13 mouse cellular contexts compared by ENCODE assay signal in the genomic region with DNA sequence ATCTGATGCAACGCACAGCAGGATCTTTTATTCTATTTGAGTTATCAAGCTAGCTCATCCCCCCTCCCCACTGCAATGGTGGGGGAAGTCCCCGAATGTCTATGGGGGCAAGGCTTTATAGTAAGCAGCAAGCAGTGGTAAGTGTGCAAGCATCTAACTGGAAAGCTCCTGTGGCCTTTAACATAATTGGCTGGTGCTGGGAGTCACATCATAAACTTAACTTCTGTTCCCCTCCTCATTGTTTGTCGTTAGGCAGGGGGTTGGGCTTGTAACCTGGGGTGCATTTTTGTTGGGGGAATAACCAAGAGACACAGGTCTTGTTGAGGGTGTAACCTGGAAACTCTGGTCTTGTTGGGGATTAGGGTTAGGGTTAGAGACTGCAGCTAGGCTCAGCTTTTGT. TPM values are rescaled to one million over a fixed set of nuclear protein-coding genes. Genes with fewer than 3 reads are reported as not detected.
A peak's percentile ranks its signal among the peaks of the same experiment; 100 is the strongest.
DNase-seq lines count a peak whose midpoint lies in the region; ATAC-seq and TF ChIP-seq lines count a peak whose summit lies in the region.
"Had no signal": no experiment of that assay in that cellular context is flagged by ENCODE, and none has a peak within 500 bp of the region (broad histone marks: within the 10 kb centered on the region; RNA-seq: fewer than 3 reads in every experiment).

No protein-coding gene starts in this region.

- no peak for DNase-seq in embryonic facial prominence, embryonic 10.5 days (ENCODE audit: low spot score)
- DNase-seq in lung, embryonic 14.5 days: no peak
- no peak for DNase-seq in lung, postnatal 14 days
- peak; percentile 24 for DNase-seq in splenic B cell, adult 2 months (ENCODE audit: low read depth, low spot score)
- no peak for DNase-seq in spleen, postnatal 36 days (ENCODE audit: low spot score in 2 of 2)
- DNase-seq in frontal cortex, postnatal 36 days (ENCODE audit: low spot score in 2 of 2): no peak
- DNase-seq: adrenal gland, postnatal 14 days; cerebellum, adult 18-20 months; liver, embryonic 13.5 days; retina, postnatal 1 day had no signal

- ATAC-seq in embryonic facial prominence, embryonic 12.5 days (ENCODE audit: insufficient number of reproducible peaks, insufficient read depth, low FRiP score, low TSS enrichment): no peak
- ATAC-seq in lung, embryonic 14.5 days (ENCODE audit: insufficient read depth): no peak
- ATAC-seq in inflammation-experienced regulatory T-cells, adult 6 months: peak; percentile 16
- ATAC-seq: intestine, embryonic 16.5 days had no signal

- H3K4me2 ChIP-seq in embryonic facial prominence, embryonic 12.5 days (replicated peaks): peak overlapping the region; percentile 89; the same call in 1 of the 2 replicates
- peak overlapping the region; percentile 81 for H3K4me2 ChIP-seq in lung, embryonic 14.5 days
- H3K4me2 ChIP-seq: liver, embryonic 13.5 days had no signal

- no peak overlapping the region for H3K9ac ChIP-seq in embryonic facial prominence, embryonic 12.5 days
- H3K9ac ChIP-seq in lung, embryonic 14.5 days: no peak overlapping the region; the same call in 1 of the 2 replicates
- H3K9ac ChIP-seq: liver, embryonic 13.5 days had no signal

- no peaks in the 10 kb centered on the region for H3K27me3 ChIP-seq in embryonic facial prominence, embryonic 12.5 days
- H3K27me3 ChIP-seq in embryonic facial prominence, embryonic 10.5 days (replicated peaks; ENCODE audit: low read depth, poor library complexity, severe bottlenecking): peaks cover 4% of the 10 kb centered on the region; the same call in 1 of the 2 replicates
- H3K27me3 ChIP-seq in lung, embryonic 14.5 days (ENCODE audit: insufficient read depth, low read length): no peaks in the 10 kb centered on the region
- H3K27me3 ChIP-seq in splenic B cell, adult 2 months (ENCODE audit: control insufficient read depth, insufficient read depth, low read length, poor library complexity, severe bottlenecking): no peaks in the 10 kb centered on the region

- peaks cover 20% of the 10 kb centered on the region for H3K4me1 ChIP-seq in embryonic facial prominence, embryonic 12.5 days
- peaks cover 66% of the 10 kb centered on the region for H3K4me1 ChIP-seq in embryonic facial prominence, embryonic 10.5 days
- peaks cover 52% of the 10 kb centered on the region for H3K4me1 ChIP-seq in lung, embryonic 14.5 days (ENCODE audit: insufficient read depth)

- TF ChIP-seq CTCF in lung, embryonic 14.5 days (IDR thresholded peaks at IDR 0.05; ENCODE audit: low read depth): no peak

- H3K27ac ChIP-seq in embryonic facial prominence, embryonic 12.5 days: no peak overlapping the region
- H3K27ac ChIP-seq in embryonic facial prominence, embryonic 10.5 days (replicated peaks): no peak overlapping the region
- H3K27ac ChIP-seq in lung, embryonic 14.5 days (ENCODE audit: low read depth): no peak overlapping the region
- H3K27ac ChIP-seq: liver, embryonic 13.5 days had no signal

- no peaks in the 10 kb centered on the region for H3K36me3 ChIP-seq in embryonic facial prominence, embryonic 12.5 days
- H3K36me3 ChIP-seq in embryonic facial prominence, embryonic 10.5 days (replicated peaks): peaks cover 2% of the 10 kb centered on the region
- no peaks in the 10 kb centered on the region for H3K36me3 ChIP-seq in lung, embryonic 14.5 days (ENCODE audit: insufficient read depth)
- H3K36me3 ChIP-seq in splenic B cell, adult 2 months (ENCODE audit: control insufficient read depth, insufficient read depth, low read length, poor library complexity, severe bottlenecking): peaks cover 7% of the 10 kb centered on the region; the same call in 1 of the 2 replicates
- H3K36me3 ChIP-seq: liver, embryonic 13.5 days had no signal

- H3K4me3 ChIP-seq in embryonic facial prominence, embryonic 12.5 days: no peak overlapping the region
- no peak overlapping the region for H3K4me3 ChIP-seq in embryonic facial prominence, embryonic 10.5 days
- H3K4me3 ChIP-seq in lung, embryonic 14.5 days (ENCODE audit: low read depth, low read length): no peak overlapping the region
- H3K4me3 ChIP-seq: liver, embryonic 13.5 days had no signal

- H3K9me3 ChIP-seq in embryonic facial prominence, embryonic 12.5 days: no peaks in the 10 kb centered on the region
- H3K9me3 ChIP-seq in embryonic facial prominence, embryonic 10.5 days: no peaks in the 10 kb centered on the region
- no peaks in the 10 kb centered on the region for H3K9me3 ChIP-seq in lung, embryonic 14.5 days (ENCODE audit: low read depth, low read length)
- H3K9me3 ChIP-seq: liver, embryonic 13.5 days had no signal

- WGBS in embryonic facial prominence, embryonic 12.5 days: 30% methylated on average over 3 of the region's 3 CpGs
- WGBS in embryonic facial prominence, embryonic 10.5 days: 29% methylated on average over 3 of the region's 3 CpGs
- WGBS in lung, embryonic 14.5 days: 41% methylated on average over 3 of the region's 3 CpGs

RNA-seq across cellular contexts. Expression of a gene that starts 3.9 kb away (rescaled TPM):
- 29.6 and 31.7 TPM in 2 replicates for polyA plus RNA-seq in embryonic facial prominence, embryonic 12.5 days (2016; fragmentation: Nextera tagmentation; extraction: Ambion mirVana)
- 27.3 and 28.9 TPM in 2 replicates for polyA plus RNA-seq in embryonic facial prominence, embryonic 10.5 days (2016; fragmentation: Nextera tagmentation; extraction: Ambion mirVana)
- 58.8 and 60.3 TPM in 2 replicates for polyA plus RNA-seq in lung, embryonic 14.5 days (2014; fragmentation: Nextera tagmentation; extraction: Ambion mirVana)
- polyA plus RNA-seq in inflammation-experienced regulatory T-cells, adult 6 months (2017; shearing (Covaris generic)): 10 to 100 TPM; 24.7 to 67.7 (median 66.3) TPM
